Mouse (Mus musculus) kidney, adult 18-20 months (tissue): ENCODE data around the gene Apc2.

ENCODE experiments used
- DNase-seq: peaks from one replicate; pipeline ENCODE4 v3.0.0; 2021

The Apc2 gene

GRCm38 (mm10) chr10:80321670-80322581 lies 26.1 kb downstream of the Apc2 start:
- DNase-seq = no peak

GRCm38 (mm10) chr10:80322811-80323211 lies 27.0 kb downstream of the Apc2 start:
- DNase-seq = peak; percentile 54

GRCm38 (mm10) chr10:80323261-80324119 lies 27.7 kb downstream of the Apc2 start:
- peak; percentile 85 for DNase-seq

GRCm38 (mm10) chr10:80324120-80325037 lies 28.6 kb downstream of the Apc2 start:
- DNase-seq = no peak

- no peak for DNase-seq
Observed at GRCm38 (mm10) chr10:80325045-80325444, 29.3 kb downstream of the Apc2 start.

- peak; percentile 95 for DNase-seq
Observed at GRCm38 (mm10) chr10:80329273-80330081, 33.7 kb downstream of the Apc2 start, which contains the start of the genes Pcsk4 and Reep6. TSS of gene Pcsk4 (minus strand) at chr10:80329498. TSS of gene Reep6 (plus strand) at chr10:80329953.

- no peak for DNase-seq
Observed at GRCm38 (mm10) chr10:80330084-80330483, 34.3 kb downstream of the Apc2 start.

- DNase-seq = no peak
Observed at GRCm38 (mm10) chr10:80330888-80331287, 35.1 kb downstream of the Apc2 start.

GRCm38 (mm10) chr10:80331636-80332524 lies 36.1 kb downstream of the Apc2 start:
- DNase-seq = no peak

GRCm38 (mm10) chr10:80332525-80332989 lies 36.8 kb downstream of the Apc2 start:
- DNase-seq = no peak

GRCm38 (mm10) chr10:80336263-80336662 lies 40.5 kb downstream of the Apc2 start:
- DNase-seq = no peak

- DNase-seq = peak; percentile 89
Observed at GRCm38 (mm10) chr10:80339941-80340750, 44.4 kb downstream of the Apc2 start.

GRCm38 (mm10) chr10:80341026-80341425 lies 45.2 kb downstream of the Apc2 start:
- DNase-seq = peak; percentile 10

GRCm38 (mm10) chr10:80341491-80342304 lies 45.9 kb downstream of the Apc2 start:
- DNase-seq = no peak

- no peak for DNase-seq
Observed at GRCm38 (mm10) chr10:80342305-80342748, 46.5 kb downstream of the Apc2 start.

GRCm38 (mm10) chr10:80342749-80343424 lies 47.1 kb downstream of the Apc2 start:
- peak; percentile 39 for DNase-seq

GRCm38 (mm10) chr10:80343425-80343895 lies 47.7 kb downstream of the Apc2 start:
- no peak for DNase-seq
